Mouse (Mus musculus): ENCODE measurements around the gene Faf1. TPM values are rescaled to one million over a fixed set of nuclear protein-coding genes. Genes with fewer than 3 reads are reported as not detected.

Gene Faf1
- polyA plus RNA-seq, 1 experiment from 2014 or later: 27.5 TPM

DNA sequence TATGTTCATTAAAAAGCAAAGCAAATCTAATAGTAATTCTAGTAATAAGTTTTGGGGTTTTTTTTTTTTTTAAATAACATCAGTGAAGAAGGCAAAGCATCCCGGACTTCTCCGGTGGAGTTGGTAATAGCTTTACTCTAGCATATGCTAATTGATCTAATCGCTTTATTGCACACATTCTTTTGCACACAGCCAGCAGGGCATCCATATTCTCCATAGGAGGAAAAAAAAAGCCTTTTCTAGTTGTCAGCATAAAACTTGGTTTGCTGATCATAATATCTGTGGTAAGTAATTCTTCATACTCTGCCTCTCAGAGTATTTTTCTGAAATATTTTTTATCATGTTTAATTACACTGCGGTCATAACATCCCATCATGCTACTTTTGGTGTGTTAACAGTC lies 185.9 kb downstream of the Faf1 start:
- no peak overlapping the region for H3K4me2 ChIP-seq (ENCODE audit: low read length)
- no peak overlapping the region for H3K4me3 ChIP-seq (ENCODE audit: control insufficient read depth in 1 of 2, insufficient read depth in 1 of 2, low read depth in 1 of 2, low read length in 2 of 2)
- no peak overlapping the region for H3K9ac ChIP-seq (ENCODE audit: low read length)
- H3K4me1 ChIP-seq (ENCODE audit: control insufficient read depth in 2 of 2, insufficient read depth in 2 of 2, low read length in 2 of 2): peaks cover 0 to 29% of the 10 kb centered on the region in 2 experiments; a peak in 3 of 4 replicates
- no peak for ATAC-seq (ENCODE audit: insufficient number of reproducible peaks, insufficient read depth, low FRiP score, low read depth)
- H3K9me3 ChIP-seq (ENCODE audit: control insufficient read depth, low read length): no peaks in the 10 kb centered on the region
- no peaks in the 10 kb centered on the region for H3K27me3 ChIP-seq (ENCODE audit: control insufficient read depth, insufficient read depth, low read length)
- H3K27ac ChIP-seq (replicated peaks in 1 of 2; ENCODE audit: control insufficient read depth in 1 of 2, insufficient read depth in 1 of 2, low read depth in 2 of 2, low read length in 2 of 2): no peak overlapping the region
- H3K36me3 ChIP-seq (ENCODE audit: control insufficient read depth, insufficient read depth, low read length): 0 out of 2 replicates have a peak, but pooled peaks cover 7% of the 10 kb centered on the region
- WGBS: 96% methylated on average over 4 of the region's 4 CpGs

- no peaks in the 10 kb centered on the region for H3K9me3 ChIP-seq (ENCODE audit: control insufficient read depth, low read length)
- no peak overlapping the region for H3K27ac ChIP-seq (replicated peaks in 1 of 2; ENCODE audit: control insufficient read depth in 1 of 2, insufficient read depth in 1 of 2, low read depth in 2 of 2, low read length in 2 of 2)
- no peak overlapping the region for H3K4me3 ChIP-seq (ENCODE audit: control insufficient read depth in 1 of 2, insufficient read depth in 1 of 2, low read depth in 1 of 2, low read length in 2 of 2)
- peaks cover 0 to 25% of the 10 kb centered on the region in 2 experiments; a peak in 3 of 4 replicates for H3K4me1 ChIP-seq (ENCODE audit: control insufficient read depth in 2 of 2, insufficient read depth in 2 of 2, low read length in 2 of 2)
- 57% methylated on average over 3 of the region's 3 CpGs for WGBS
- ATAC-seq (ENCODE audit: insufficient number of reproducible peaks, insufficient read depth, low FRiP score, low read depth): no peak
- H3K9ac ChIP-seq (ENCODE audit: low read length): no peak overlapping the region
- H3K4me2 ChIP-seq (ENCODE audit: low read length): no peak overlapping the region
- 0 out of 2 replicates have a peak, but pooled peaks cover 7% of the 10 kb centered on the region for H3K36me3 ChIP-seq (ENCODE audit: control insufficient read depth, insufficient read depth, low read length)
- H3K27me3 ChIP-seq (ENCODE audit: control insufficient read depth, insufficient read depth, low read length): no peaks in the 10 kb centered on the region
These were observed 186.6 kb downstream of the Faf1 start for GRCm38 (mm10) chr4:109863021-109863420.

DNA sequence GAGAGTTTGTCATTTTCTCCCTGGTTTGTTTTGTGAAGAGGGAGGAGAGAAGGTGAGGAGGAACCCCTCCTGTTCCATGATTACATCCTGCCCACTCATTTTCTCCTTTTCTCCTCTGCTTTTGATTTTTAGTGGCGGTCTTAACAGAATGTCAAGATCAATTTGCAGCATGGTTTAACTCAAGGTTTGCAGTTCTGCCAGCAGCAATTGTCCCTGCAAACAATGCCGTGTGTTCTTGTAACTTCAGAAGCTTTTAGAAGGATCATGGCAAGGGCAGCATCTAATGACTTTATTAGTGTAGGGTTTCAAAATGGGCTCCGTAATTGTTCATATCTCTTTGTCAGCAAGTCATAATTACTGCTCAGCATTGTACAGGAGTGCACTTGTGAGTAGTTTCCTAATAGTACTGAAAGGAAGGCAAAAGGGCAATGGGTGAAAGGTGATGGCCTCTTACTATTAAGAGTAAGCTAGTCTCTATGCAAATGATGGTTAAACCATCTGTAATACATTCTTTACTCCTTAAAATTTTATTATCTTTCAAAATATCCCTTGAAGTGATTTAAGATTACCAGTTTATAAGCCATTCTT lies 192.6 kb downstream of the Faf1 start:
- WGBS: 68% methylated on average over 3 of the region's 3 CpGs
- Histone ChIP-seq H3K27ac (replicated peaks in 1 of 2; ENCODE audit: control insufficient read depth in 1 of 2, insufficient read depth in 1 of 2, low read depth in 2 of 2, low read length in 2 of 2) (no peak overlapping the region), H3K36me3 (ENCODE audit: control insufficient read depth, insufficient read depth, low read length) (peaks cover 13% of the 10 kb centered on the region; the same call in 1 of the 2 replicates), H3K4me3 (ENCODE audit: control insufficient read depth in 1 of 2, insufficient read depth in 1 of 2, low read depth in 1 of 2, low read length in 2 of 2) (no peak overlapping the region), H3K27me3 (ENCODE audit: control insufficient read depth, insufficient read depth, low read length) (no peaks in the 10 kb centered on the region), H3K9ac (ENCODE audit: low read length) (no peak overlapping the region), H3K9me3 (ENCODE audit: control insufficient read depth, low read length) (no peaks in the 10 kb centered on the region), H3K4me1 (ENCODE audit: control insufficient read depth in 2 of 2, insufficient read depth in 2 of 2, low read length in 2 of 2) (no peaks in the 10 kb centered on the region), H3K4me2 (ENCODE audit: low read length) (no peak overlapping the region)
- ATAC-seq (ENCODE audit: insufficient number of reproducible peaks, insufficient read depth, low FRiP score, low read depth): no peak

DNA sequence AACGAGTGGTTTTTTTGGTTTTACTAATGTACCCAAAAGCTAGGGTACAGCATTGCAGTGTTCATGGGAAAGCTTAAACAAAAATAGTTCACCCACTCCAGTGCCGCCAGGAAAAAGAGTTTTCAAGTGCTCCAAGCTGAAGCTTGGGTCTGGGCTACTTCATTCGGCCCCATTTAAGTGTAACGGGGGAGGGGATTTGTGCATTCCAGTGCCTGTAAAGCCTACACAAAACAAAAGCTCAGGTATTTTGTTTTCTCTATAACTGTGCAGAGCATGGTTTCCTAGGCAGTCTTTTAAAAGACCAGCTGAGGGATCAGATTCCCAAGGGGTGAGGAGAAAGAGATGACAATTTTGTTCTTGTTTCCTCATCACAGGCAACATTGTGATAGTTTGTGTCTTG lies 207.9 kb downstream of the Faf1 start:
- WGBS: 28% methylated on average over 4 of the region's 4 CpGs
- Histone ChIP-seq H3K9ac (ENCODE audit: low read length) (no peak overlapping the region), H3K4me1 (ENCODE audit: control insufficient read depth in 2 of 2, insufficient read depth in 2 of 2, low read length in 2 of 2) (peaks cover 3 to 8% of the 10 kb centered on the region in 2 experiments), H3K9me3 (ENCODE audit: control insufficient read depth, low read length) (no peaks in the 10 kb centered on the region), H3K27ac (replicated peaks in 1 of 2; ENCODE audit: control insufficient read depth in 1 of 2, insufficient read depth in 1 of 2, low read depth in 2 of 2, low read length in 2 of 2) (peak overlapping the region in 1 of 2 experiments; percentile 3; a peak in 3 of 4 replicates), H3K4me3 (ENCODE audit: control insufficient read depth in 1 of 2, insufficient read depth in 1 of 2, low read depth in 1 of 2, low read length in 2 of 2) (no peak overlapping the region), H3K27me3 (ENCODE audit: control insufficient read depth, insufficient read depth, low read length) (no peaks in the 10 kb centered on the region), H3K36me3 (ENCODE audit: control insufficient read depth, insufficient read depth, low read length) (no peaks in the 10 kb centered on the region), H3K4me2 (ENCODE audit: low read length) (0 out of 2 replicates have a peak overlapping the region, but pooled peaks have one; percentile 3)
- ATAC-seq (ENCODE audit: insufficient number of reproducible peaks, insufficient read depth, low FRiP score, low read depth): no peak

DNA sequence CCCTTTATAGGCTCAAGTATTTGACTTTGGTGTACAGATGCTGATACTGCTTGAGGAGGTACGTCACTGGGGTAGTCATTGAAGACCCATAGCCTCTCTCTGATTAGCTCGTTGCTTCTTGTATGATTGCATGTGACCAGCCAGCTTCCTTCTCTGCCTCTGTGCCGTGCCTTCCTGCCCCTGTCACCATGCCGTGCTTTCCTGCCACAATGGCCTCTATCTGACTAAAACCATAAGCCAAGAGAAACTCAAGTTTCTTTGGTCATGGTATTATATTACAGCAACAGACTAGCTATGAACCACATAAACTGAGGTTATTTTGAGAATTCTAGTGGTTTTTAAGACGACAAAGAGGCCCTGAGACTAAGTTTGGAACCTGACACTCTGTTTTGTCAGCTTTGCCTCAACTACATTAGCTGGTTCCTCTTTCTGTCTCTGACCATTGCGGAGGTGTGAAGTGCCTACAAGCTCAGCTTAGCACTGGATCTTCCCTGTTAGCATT lies 211.5 kb downstream of the Faf1 start:
- H3K9me3 ChIP-seq (ENCODE audit: control insufficient read depth, low read length): peaks cover 9% of the 10 kb centered on the region; the same call in 1 of the 2 replicates
- no peak overlapping the region for H3K9ac ChIP-seq (ENCODE audit: low read length)
- H3K36me3 ChIP-seq (ENCODE audit: control insufficient read depth, insufficient read depth, low read length): peaks cover 12% of the 10 kb centered on the region
- H3K27ac ChIP-seq (replicated peaks in 1 of 2; ENCODE audit: control insufficient read depth in 1 of 2, insufficient read depth in 1 of 2, low read depth in 2 of 2, low read length in 2 of 2): no peak overlapping the region
- H3K27me3 ChIP-seq (ENCODE audit: control insufficient read depth, insufficient read depth, low read length): no peaks in the 10 kb centered on the region
- 86% methylated on average over 6 of the region's 6 CpGs for WGBS
- ATAC-seq (ENCODE audit: insufficient number of reproducible peaks, insufficient read depth, low FRiP score, low read depth): no peak
- peaks cover 3 to 8% of the 10 kb centered on the region in 2 experiments for H3K4me1 ChIP-seq (ENCODE audit: control insufficient read depth in 2 of 2, insufficient read depth in 2 of 2, low read length in 2 of 2)
- no peak overlapping the region for H3K4me3 ChIP-seq (ENCODE audit: control insufficient read depth in 1 of 2, insufficient read depth in 1 of 2, low read depth in 1 of 2, low read length in 2 of 2)
- no peak overlapping the region for H3K4me2 ChIP-seq (ENCODE audit: low read length)

GRCm38 (mm10) chr4:109897810-109898566 lies 221.6 kb downstream of the Faf1 start:
- Histone ChIP-seq H3K9me3 (ENCODE audit: control insufficient read depth, low read length) (no peaks in the 10 kb centered on the region), H3K27me3 (ENCODE audit: control insufficient read depth, insufficient read depth, low read length) (no peaks in the 10 kb centered on the region), H3K4me2 (ENCODE audit: low read length) (no peak overlapping the region), H3K4me3 (ENCODE audit: control insufficient read depth in 1 of 2, insufficient read depth in 1 of 2, low read depth in 1 of 2, low read length in 2 of 2) (no peak overlapping the region), H3K9ac (ENCODE audit: low read length) (no peak overlapping the region), H3K36me3 (ENCODE audit: control insufficient read depth, insufficient read depth, low read length) (peaks cover 7% of the 10 kb centered on the region; the same call in 1 of the 2 replicates), H3K27ac (replicated peaks in 1 of 2; ENCODE audit: control insufficient read depth in 1 of 2, insufficient read depth in 1 of 2, low read depth in 2 of 2, low read length in 2 of 2) (no peak overlapping the region), H3K4me1 (ENCODE audit: control insufficient read depth in 2 of 2, insufficient read depth in 2 of 2, low read length in 2 of 2) (no peaks in the 10 kb centered on the region)
- no peak for ATAC-seq (ENCODE audit: insufficient number of reproducible peaks, insufficient read depth, low FRiP score, low read depth)
- 75% methylated on average over 6 of the region's 6 CpGs for WGBS

DNA sequence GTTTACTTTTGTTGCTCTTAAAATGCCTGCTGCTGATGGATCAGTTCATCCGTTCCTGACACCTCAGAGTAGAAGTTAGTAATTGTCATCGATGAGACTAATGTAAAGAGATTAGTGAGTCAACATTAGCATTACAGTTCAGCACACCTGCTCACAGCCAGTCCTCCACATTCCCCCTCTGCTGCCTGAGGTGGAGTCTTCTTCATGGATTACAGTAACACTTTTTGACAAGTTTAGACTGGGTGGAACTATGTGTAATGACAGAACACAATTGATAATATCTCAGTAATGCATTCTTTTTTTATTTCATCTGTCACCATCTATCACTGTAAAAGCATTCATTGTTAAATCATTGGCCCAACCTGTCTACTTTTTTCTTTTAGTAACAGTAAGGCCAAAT lies 224.7 kb downstream of the Faf1 start:
- no peak for ATAC-seq (ENCODE audit: insufficient number of reproducible peaks, insufficient read depth, low FRiP score, low read depth)
- Histone ChIP-seq H3K4me1 (ENCODE audit: control insufficient read depth in 2 of 2, insufficient read depth in 2 of 2, low read length in 2 of 2) (no peaks in the 10 kb centered on the region), H3K27ac (replicated peaks in 1 of 2; ENCODE audit: control insufficient read depth in 1 of 2, insufficient read depth in 1 of 2, low read depth in 2 of 2, low read length in 2 of 2) (no peak overlapping the region), H3K9ac (ENCODE audit: low read length) (no peak overlapping the region), H3K9me3 (ENCODE audit: control insufficient read depth, low read length) (no peaks in the 10 kb centered on the region), H3K27me3 (ENCODE audit: control insufficient read depth, insufficient read depth, low read length) (no peaks in the 10 kb centered on the region), H3K36me3 (ENCODE audit: control insufficient read depth, insufficient read depth, low read length) (peaks cover 7% of the 10 kb centered on the region; the same call in 1 of the 2 replicates), H3K4me3 (ENCODE audit: control insufficient read depth in 1 of 2, insufficient read depth in 1 of 2, low read depth in 1 of 2, low read length in 2 of 2) (no peak overlapping the region), H3K4me2 (ENCODE audit: low read length) (no peak overlapping the region)
- WGBS: 89% methylated on average over 2 of the region's 2 CpGs

Measured in heart, embryonic 14.5 days (tissue).